In the genomic region with DNA sequence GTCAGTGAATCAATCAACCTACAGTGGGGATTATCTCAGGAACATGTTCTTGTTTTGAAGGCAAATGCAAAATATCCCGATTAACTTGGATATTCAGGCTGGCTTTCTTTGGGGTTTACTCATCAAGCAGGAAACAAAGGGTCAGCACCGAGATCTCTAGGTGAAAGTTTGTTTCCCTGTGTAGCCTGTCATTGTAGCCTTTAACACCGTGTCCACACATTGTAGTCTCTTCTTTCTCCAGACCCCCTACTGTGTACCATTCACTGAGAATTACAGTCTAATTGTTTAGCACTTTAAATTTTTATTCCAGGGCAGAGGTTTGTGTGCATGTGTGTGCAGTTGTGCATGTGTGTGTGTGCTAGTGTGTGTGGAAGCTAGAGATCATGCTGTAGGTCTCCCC, we compare ENCODE assay signal across 20 mouse cellular contexts. TPM values are rescaled to one million over a fixed set of nuclear protein-coding genes. Genes with fewer than 3 reads are reported as not detected.
DNase-seq lines count a peak whose midpoint lies in the region; ATAC-seq lines count a peak whose summit lies in the region.
"Had no signal": no experiment of that assay in that cellular context is flagged by ENCODE, and none has a peak within 500 bp of the region (broad histone marks: within the 10 kb centered on the region; RNA-seq: fewer than 3 reads in every experiment).

No protein-coding gene starts in this region.

- H3K9ac ChIP-seq in heart, embryonic 12.5 days, result no peak overlapping the region
- H3K9ac ChIP-seq in midbrain, embryonic 16.5 days (ENCODE audit: low read depth, low read length), result no peak overlapping the region
- H3K9ac ChIP-seq: forebrain, embryonic 12.5 days; forebrain, postnatal 0 days had no signal

- H3K4me1 ChIP-seq in heart, embryonic 12.5 days (replicated peaks), result peaks cover 41% of the 10 kb centered on the region
- peaks cover 61% of the 10 kb centered on the region for H3K4me1 ChIP-seq in midbrain, embryonic 10.5 days
- H3K4me1 ChIP-seq in midbrain, embryonic 16.5 days (ENCODE audit: control insufficient read depth, insufficient read depth, low read length), result peaks cover 9% of the 10 kb centered on the region

- H3K27ac ChIP-seq in heart, embryonic 12.5 days (ENCODE audit: poor library complexity, severe bottlenecking), result peak overlapping the region; percentile 24; the same call in 1 of the 2 replicates
- H3K27ac ChIP-seq in midbrain, embryonic 10.5 days (replicated peaks), result peak overlapping the region; percentile 46
- no peak overlapping the region for H3K27ac ChIP-seq in midbrain, embryonic 16.5 days (ENCODE audit: low read length)
- H3K27ac ChIP-seq: forebrain, embryonic 12.5 days; gastrocnemius, adult 2 months had no signal

- no peaks in the 10 kb centered on the region for H3K36me3 ChIP-seq in heart, embryonic 12.5 days
- peaks cover 59% of the 10 kb centered on the region for H3K36me3 ChIP-seq in midbrain, embryonic 10.5 days
- no peaks in the 10 kb centered on the region for H3K36me3 ChIP-seq in midbrain, embryonic 16.5 days (ENCODE audit: control insufficient read depth, insufficient read depth, low read length)
- H3K36me3 ChIP-seq: forebrain, embryonic 12.5 days had no signal

- H3K9me3 ChIP-seq in heart, embryonic 12.5 days (replicated peaks), result no peaks in the 10 kb centered on the region
- no peaks in the 10 kb centered on the region for H3K9me3 ChIP-seq in midbrain, embryonic 10.5 days (replicated peaks)
- no peaks in the 10 kb centered on the region for H3K9me3 ChIP-seq in midbrain, embryonic 16.5 days (replicated peaks; ENCODE audit: control insufficient read depth, low read length, poor library complexity, severe bottlenecking)
- H3K9me3 ChIP-seq: forebrain, embryonic 12.5 days had no signal

- no peaks in the 10 kb centered on the region for H3K27me3 ChIP-seq in heart, embryonic 12.5 days (replicated peaks)
- H3K27me3 ChIP-seq in midbrain, embryonic 10.5 days (ENCODE audit: low read depth, poor library complexity, severe bottlenecking), result no peaks in the 10 kb centered on the region
- H3K27me3 ChIP-seq in midbrain, embryonic 16.5 days (ENCODE audit: control insufficient read depth, insufficient read depth, low read depth, low read length), result no peaks in the 10 kb centered on the region
- H3K27me3 ChIP-seq: CH12.LX; forebrain, embryonic 12.5 days; Patski had no signal

- ATAC-seq in heart, embryonic 12.5 days (ENCODE audit: insufficient number of reproducible peaks, low FRiP score), result no peak
- ATAC-seq in midbrain, embryonic 16.5 days, result no peak
- ATAC-seq: forebrain, postnatal 0 days; hindbrain, embryonic 16.5 days; inflammation-experienced regulatory T-cells, adult 6 months; intestine, postnatal 0 days; Patski had no signal

- no peak overlapping the region for H3K4me2 ChIP-seq in heart, embryonic 12.5 days
- H3K4me2 ChIP-seq in midbrain, embryonic 16.5 days (ENCODE audit: low read length), result no peak overlapping the region
- H3K4me2 ChIP-seq: forebrain, embryonic 12.5 days had no signal

- no peak for DNase-seq in heart, postnatal 4 days
- no peak for DNase-seq in midbrain, embryonic 10.5 days (ENCODE audit: low spot score)
- peak; percentile 56 for DNase-seq in ZHBTc4 (ENCODE audit: low read depth, low spot score)
- no peak for DNase-seq in right cerebral cortex, adult 18-20 months
- DNase-seq: adrenal gland, adult 8-10 months; adrenal gland, postnatal 36 days; cerebellum, adult 2 months; cerebellum, postnatal 10 days; forebrain, postnatal 0 days; gastrocnemius, adult 2 months; gastrocnemius, postnatal 25 days; heart, postnatal 36 days had no signal

- H3K4me3 ChIP-seq in heart, embryonic 12.5 days, result no peak overlapping the region
- H3K4me3 ChIP-seq in midbrain, embryonic 10.5 days, result 0 out of 2 replicates have a peak overlapping the region, but pooled peaks have one; percentile 20
- no peak overlapping the region for H3K4me3 ChIP-seq in midbrain, embryonic 16.5 days (ENCODE audit: low read depth, low read length)
- H3K4me3 ChIP-seq: forebrain, embryonic 12.5 days; gastrocnemius, adult 2 months had no signal

- 28% methylated on average over 3 of the region's 3 CpGs for WGBS in heart, embryonic 12.5 days
- WGBS in midbrain, embryonic 10.5 days, result 8% methylated on average over 3 of the region's 3 CpGs
- 7% methylated on average over 3 of the region's 3 CpGs for WGBS in midbrain, embryonic 16.5 days

RNA-seq across cellular contexts. Expression of gene Prtg, which starts 19.3 kb away (rescaled TPM):
- 2.2 and 2.7 TPM in 2 replicates for polyA plus RNA-seq in heart, embryonic 12.5 days (2016; fragmentation: Nextera tagmentation; extraction: Ambion mirVana)
- under 1 TPM; 0.36 to 0.57 TPM for total RNA-seq in heart, postnatal 4 days (2021)
- polyA plus RNA-seq in midbrain, embryonic 10.5 days (2016; fragmentation: Nextera tagmentation; extraction: Ambion mirVana), result 9.9 and 19.9 TPM in 2 replicates
- polyA plus RNA-seq in midbrain, embryonic 16.5 days (2015; fragmentation: Nextera tagmentation; extraction: Ambion mirVana), result 0.41 and 0.56 TPM in 2 replicates
- total RNA-seq: CH12.LX had no signal
